Mouse (Mus musculus): ENCODE data around the gene Osbpl3. TPM values are rescaled to one million over a fixed set of nuclear protein-coding genes. Genes with fewer than 3 reads are reported as not detected.
"Not testable (repeated sequence)": the region's sequence is repeated elsewhere in the genome, so short reads cannot be mapped to it uniquely, and the experiment has no call there.

Gene Osbpl3
- polyA plus RNA-seq, 1 experiment from 2014 or later = 5.3 TPM

DNA sequence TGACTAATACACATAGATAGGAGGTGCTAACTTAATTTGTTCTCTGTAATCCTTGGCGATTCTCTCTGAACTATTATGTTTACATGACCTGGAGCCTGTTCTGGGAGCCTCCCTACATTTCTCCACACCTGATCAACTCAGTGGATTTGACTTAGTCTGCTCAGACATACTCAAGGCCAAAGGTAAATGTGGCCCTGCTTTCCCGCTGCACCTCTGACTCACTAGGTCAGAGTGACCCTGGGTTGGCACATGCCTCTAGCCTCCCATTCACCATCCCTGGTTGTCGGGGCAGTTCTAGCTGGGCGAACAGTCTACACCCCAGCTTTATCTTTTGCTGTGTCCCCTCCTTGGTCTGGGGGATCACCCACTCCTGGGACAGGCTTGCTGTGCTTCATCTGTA lies 17.1 kb downstream of the Osbpl3 start:
- 95% methylated on average over 4 of the region's 4 CpGs for WGBS
- H3K4me1 ChIP-seq (replicated peaks; ENCODE audit: control insufficient read depth, insufficient read depth, low read length); H3K27ac ChIP-seq (ENCODE audit: low read length); H3K4me2 ChIP-seq (ENCODE audit: low read length); H3K27me3 ChIP-seq (replicated peaks; ENCODE audit: control insufficient read depth, insufficient read depth, low read length); H3K4me3 ChIP-seq (replicated peaks; ENCODE audit: low read length); H3K9me3 ChIP-seq (ENCODE audit: control insufficient read depth, low read length); ATAC-seq; H3K36me3 ChIP-seq (ENCODE audit: control insufficient read depth, insufficient read depth); H3K9ac ChIP-seq (replicated peaks; ENCODE audit: low read depth, low read length): not testable (repeated sequence)

DNA sequence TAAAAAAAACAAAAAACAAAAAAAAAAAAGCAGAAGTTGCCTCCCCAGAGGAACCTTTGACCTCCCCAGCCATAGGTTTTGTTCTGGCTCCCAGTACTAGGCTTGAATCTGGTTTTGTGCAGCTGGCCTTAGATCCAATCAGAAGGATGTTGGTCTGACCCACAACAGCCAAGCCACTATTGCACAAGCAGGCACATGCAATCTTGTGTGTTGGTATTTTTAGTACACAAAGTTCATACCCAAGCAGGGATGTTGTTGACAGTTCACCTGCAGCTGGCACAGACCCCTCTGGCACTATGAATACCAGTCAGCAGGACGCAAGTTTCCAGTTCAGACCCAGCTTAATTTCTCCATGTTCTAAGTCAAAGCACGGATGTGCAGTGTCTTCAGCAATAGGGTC lies 18.2 kb downstream of the Osbpl3 start:
- H3K4me1 ChIP-seq (replicated peaks; ENCODE audit: control insufficient read depth, insufficient read depth, low read length) = peaks cover 3% of the 10 kb centered on the region; the same call in 1 of the 2 replicates
- H3K27me3 ChIP-seq (replicated peaks; ENCODE audit: control insufficient read depth, insufficient read depth, low read length) = no peaks in the 10 kb centered on the region
- 89% methylated on average over 2 of the region's 2 CpGs for WGBS
- H3K9me3 ChIP-seq (ENCODE audit: control insufficient read depth, low read length) = no peaks in the 10 kb centered on the region
- H3K4me2 ChIP-seq (ENCODE audit: low read length) = no peak overlapping the region
- no peak for ATAC-seq
- H3K4me3 ChIP-seq (replicated peaks; ENCODE audit: low read length) = no peak overlapping the region
- no peak overlapping the region for H3K9ac ChIP-seq (replicated peaks; ENCODE audit: low read depth, low read length)
- no peak overlapping the region for H3K27ac ChIP-seq (ENCODE audit: low read length)
- no peaks in the 10 kb centered on the region for H3K36me3 ChIP-seq (ENCODE audit: control insufficient read depth, insufficient read depth)

DNA sequence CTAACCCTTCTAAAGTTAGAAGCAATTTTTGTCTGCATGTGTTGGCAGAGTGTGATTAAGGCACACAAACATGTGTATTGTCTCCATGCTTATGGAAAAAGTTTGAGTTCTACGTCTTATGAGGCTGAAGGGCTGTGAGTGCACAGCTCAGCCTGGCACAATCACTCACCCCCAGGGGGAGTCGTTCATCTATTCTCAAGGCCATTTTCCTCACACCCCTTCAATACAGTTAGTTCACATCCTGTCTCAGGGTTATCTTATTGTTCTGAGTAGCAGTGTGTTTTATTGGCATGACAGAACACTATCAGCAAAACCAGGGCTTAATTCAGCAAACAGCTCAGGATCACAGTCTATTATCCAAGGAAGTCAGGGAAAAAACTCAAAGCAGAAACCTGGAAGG lies 19.3 kb downstream of the Osbpl3 start:
- no peaks in the 10 kb centered on the region for H3K9me3 ChIP-seq (ENCODE audit: control insufficient read depth, low read length)
- 49% methylated on average over 2 of the region's 2 CpGs for WGBS
- H3K4me3 ChIP-seq (replicated peaks; ENCODE audit: low read length) = no peak overlapping the region
- no peaks in the 10 kb centered on the region for H3K36me3 ChIP-seq (ENCODE audit: control insufficient read depth, insufficient read depth)
- peaks cover 5% of the 10 kb centered on the region; the same call in 1 of the 2 replicates for H3K4me1 ChIP-seq (replicated peaks; ENCODE audit: control insufficient read depth, insufficient read depth, low read length)
- H3K27ac ChIP-seq (ENCODE audit: low read length) = no peak overlapping the region
- ATAC-seq = no peak
- H3K4me2 ChIP-seq (ENCODE audit: low read length) = no peak overlapping the region
- H3K9ac ChIP-seq (replicated peaks; ENCODE audit: low read depth, low read length) = no peak overlapping the region
- H3K27me3 ChIP-seq (replicated peaks; ENCODE audit: control insufficient read depth, insufficient read depth, low read length) = no peaks in the 10 kb centered on the region

DNA sequence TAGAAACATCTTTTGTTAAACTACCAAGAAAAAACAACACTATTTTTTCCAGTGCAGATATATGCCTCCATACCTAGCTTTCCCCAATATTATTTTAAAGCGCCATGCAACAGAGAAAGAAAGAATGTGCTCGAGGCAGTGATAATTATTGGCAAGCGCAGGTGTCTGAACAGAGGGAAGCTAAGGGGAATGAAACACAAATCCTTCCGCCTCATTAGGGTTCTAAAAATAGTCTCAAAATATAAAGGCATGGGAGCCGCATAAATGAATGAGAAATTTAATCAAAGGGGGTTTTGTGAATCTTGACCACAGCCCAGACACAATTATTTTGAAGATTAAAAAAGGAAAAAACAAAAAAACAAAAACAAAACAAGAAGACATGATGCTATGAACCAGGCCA lies 23.5 kb downstream of the Osbpl3 start:
- H3K4me3 ChIP-seq (replicated peaks; ENCODE audit: low read length) = no peak overlapping the region
- H3K9me3 ChIP-seq (ENCODE audit: control insufficient read depth, low read length) = no peaks in the 10 kb centered on the region
- H3K27ac ChIP-seq (ENCODE audit: low read length) = no peak overlapping the region
- no peaks in the 10 kb centered on the region for H3K36me3 ChIP-seq (ENCODE audit: control insufficient read depth, insufficient read depth)
- H3K4me1 ChIP-seq (replicated peaks; ENCODE audit: control insufficient read depth, insufficient read depth, low read length) = peaks cover 5% of the 10 kb centered on the region; the same call in 1 of the 2 replicates
- H3K27me3 ChIP-seq (replicated peaks; ENCODE audit: control insufficient read depth, insufficient read depth, low read length) = no peaks in the 10 kb centered on the region
- WGBS = 13% methylated on average over 5 of the region's 5 CpGs
- H3K9ac ChIP-seq (replicated peaks; ENCODE audit: low read depth, low read length) = no peak overlapping the region
- no peak overlapping the region for H3K4me2 ChIP-seq (ENCODE audit: low read length)
- 0 out of 2 replicates have a peak, but pooled peaks have one; percentile 26 for ATAC-seq

DNA sequence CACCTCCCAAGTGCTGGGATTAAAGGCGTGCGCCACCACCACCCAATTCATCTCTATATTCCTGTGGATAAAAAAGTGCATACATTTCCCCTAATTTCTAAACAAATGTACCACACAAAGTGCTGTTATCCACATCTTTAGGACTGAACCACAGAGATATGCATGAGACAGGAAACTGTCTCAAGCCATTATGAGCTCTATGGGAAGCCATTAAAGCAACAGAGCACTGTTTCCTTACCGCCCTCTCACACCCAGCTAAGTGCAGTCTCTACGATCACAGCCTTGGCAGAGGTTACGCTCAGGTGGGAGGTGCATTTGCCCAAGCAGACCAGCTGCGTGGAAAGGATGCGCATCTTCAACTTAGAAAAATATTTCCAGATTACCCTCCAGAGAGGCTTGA lies 26.7 kb downstream of the Osbpl3 start:
- Histone ChIP-seq H3K27me3 (replicated peaks; ENCODE audit: control insufficient read depth, insufficient read depth, low read length) (no peaks in the 10 kb centered on the region), H3K4me1 (replicated peaks; ENCODE audit: control insufficient read depth, insufficient read depth, low read length) (peaks cover 5% of the 10 kb centered on the region; the same call in 1 of the 2 replicates), H3K36me3 (ENCODE audit: control insufficient read depth, insufficient read depth) (no peaks in the 10 kb centered on the region), H3K27ac (ENCODE audit: low read length) (no peak overlapping the region), H3K4me3 (replicated peaks; ENCODE audit: low read length) (no peak overlapping the region), H3K9me3 (ENCODE audit: control insufficient read depth, low read length) (no peaks in the 10 kb centered on the region), H3K9ac (replicated peaks; ENCODE audit: low read depth, low read length) (no peak overlapping the region), H3K4me2 (ENCODE audit: low read length) (no peak overlapping the region)
- WGBS = 89% methylated on average over 7 of the region's 7 CpGs
- no peak for ATAC-seq

DNA sequence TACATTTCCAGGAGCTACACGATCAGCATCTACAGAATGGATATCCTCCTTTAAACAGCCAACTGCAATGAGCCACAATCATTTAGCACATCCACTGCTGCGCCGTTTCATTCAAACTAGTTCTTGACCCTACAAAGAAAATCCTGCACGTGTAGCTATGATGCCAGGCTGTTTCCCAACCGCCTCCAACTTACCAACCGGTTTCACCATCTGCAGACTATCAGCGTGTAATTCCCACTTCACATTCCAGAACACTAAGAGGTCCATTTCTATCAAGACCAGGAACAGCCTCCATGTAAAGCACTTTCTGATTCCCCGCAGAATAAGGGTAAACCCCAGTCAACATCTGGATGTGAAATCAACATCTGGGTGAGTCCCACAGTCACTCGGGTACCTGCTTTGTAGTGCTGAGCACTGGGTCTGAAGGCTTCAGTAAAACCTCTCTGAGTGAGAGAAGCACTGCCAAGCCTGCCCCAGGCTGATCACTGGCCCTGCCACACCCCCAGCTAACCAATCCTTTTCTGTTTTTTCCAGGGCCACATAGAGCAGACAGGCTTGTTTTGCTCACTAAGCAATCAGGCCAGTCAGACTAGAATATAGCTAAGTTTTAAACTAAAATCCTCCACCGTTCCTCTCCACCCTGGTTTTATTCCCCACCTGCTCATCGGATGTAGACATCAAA lies 28.8 kb downstream of the Osbpl3 start:
- Histone ChIP-seq H3K4me2 (ENCODE audit: low read length) (no peak overlapping the region), H3K27ac (ENCODE audit: low read length) (no peak overlapping the region), H3K27me3 (replicated peaks; ENCODE audit: control insufficient read depth, insufficient read depth, low read length) (no peaks in the 10 kb centered on the region), H3K4me1 (replicated peaks; ENCODE audit: control insufficient read depth, insufficient read depth, low read length) (no peaks in the 10 kb centered on the region), H3K9me3 (ENCODE audit: control insufficient read depth, low read length) (no peaks in the 10 kb centered on the region), H3K9ac (replicated peaks; ENCODE audit: low read depth, low read length) (no peak overlapping the region), H3K4me3 (replicated peaks; ENCODE audit: low read length) (no peak overlapping the region), H3K36me3 (ENCODE audit: control insufficient read depth, insufficient read depth) (no peaks in the 10 kb centered on the region)
- 91% methylated on average over 11 of the region's 11 CpGs for WGBS
- no peak for ATAC-seq

DNA sequence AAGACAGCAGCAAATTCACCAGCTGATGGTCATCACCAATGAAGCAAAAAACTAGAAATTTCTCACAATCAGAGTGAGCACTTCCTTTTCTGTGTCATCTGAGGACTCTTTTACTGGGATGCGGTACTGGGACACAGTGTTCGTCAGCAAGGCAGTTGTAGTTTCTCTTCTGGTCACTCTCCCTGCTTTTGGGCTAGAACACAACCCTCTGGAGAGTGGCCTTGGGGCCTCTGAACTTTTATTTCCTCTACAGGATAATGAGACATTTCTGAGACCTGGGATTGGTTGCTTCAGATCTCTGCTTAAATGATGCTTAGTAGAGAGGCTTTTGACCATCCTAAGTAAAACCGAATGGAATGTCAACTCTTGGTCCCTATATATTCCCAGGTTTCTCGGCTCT lies 29.4 kb downstream of the Osbpl3 start:
- no peak for ATAC-seq
- Histone ChIP-seq H3K27me3 (replicated peaks; ENCODE audit: control insufficient read depth, insufficient read depth, low read length) (no peaks in the 10 kb centered on the region), H3K27ac (ENCODE audit: low read length) (no peak overlapping the region), H3K36me3 (ENCODE audit: control insufficient read depth, insufficient read depth) (no peaks in the 10 kb centered on the region), H3K4me1 (replicated peaks; ENCODE audit: control insufficient read depth, insufficient read depth, low read length) (no peaks in the 10 kb centered on the region), H3K4me2 (ENCODE audit: low read length) (no peak overlapping the region), H3K9me3 (ENCODE audit: control insufficient read depth, low read length) (no peaks in the 10 kb centered on the region), H3K4me3 (replicated peaks; ENCODE audit: low read length) (no peak overlapping the region), H3K9ac (replicated peaks; ENCODE audit: low read depth, low read length) (no peak overlapping the region)
- WGBS = 93% methylated on average over 4 of the region's 4 CpGs

DNA sequence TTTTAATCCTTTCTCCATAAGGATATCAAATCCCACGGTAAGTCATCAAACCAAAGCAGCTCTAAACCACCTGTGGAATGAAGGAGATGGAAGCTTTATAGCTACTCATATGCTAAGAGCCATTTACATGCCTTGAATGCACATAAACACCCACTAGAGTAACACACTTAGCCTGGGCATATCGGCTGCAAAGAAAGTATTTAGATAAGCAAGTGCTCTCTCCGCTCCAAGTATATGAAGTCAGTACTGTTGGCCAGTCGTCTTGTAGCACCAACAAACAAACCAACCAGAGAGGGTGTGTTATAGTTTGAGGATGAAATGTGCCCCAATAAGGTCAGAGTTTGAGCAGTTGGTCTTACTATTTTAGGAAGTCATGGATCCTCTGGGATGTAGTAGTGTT lies 31.7 kb downstream of the Osbpl3 start:
- H3K36me3 ChIP-seq (ENCODE audit: control insufficient read depth, insufficient read depth) = no peaks in the 10 kb centered on the region
- H3K27ac ChIP-seq (ENCODE audit: low read length) = no peak overlapping the region
- H3K27me3 ChIP-seq (replicated peaks; ENCODE audit: control insufficient read depth, insufficient read depth, low read length) = no peaks in the 10 kb centered on the region
- no peak overlapping the region for H3K9ac ChIP-seq (replicated peaks; ENCODE audit: low read depth, low read length)
- no peak overlapping the region for H3K4me3 ChIP-seq (replicated peaks; ENCODE audit: low read length)
- WGBS = 92% methylated on average over 4 of the region's 4 CpGs
- H3K4me1 ChIP-seq (replicated peaks; ENCODE audit: control insufficient read depth, insufficient read depth, low read length) = no peaks in the 10 kb centered on the region
- ATAC-seq = no peak
- no peaks in the 10 kb centered on the region for H3K9me3 ChIP-seq (ENCODE audit: control insufficient read depth, low read length)
- H3K4me2 ChIP-seq (ENCODE audit: low read length) = no peak overlapping the region

DNA sequence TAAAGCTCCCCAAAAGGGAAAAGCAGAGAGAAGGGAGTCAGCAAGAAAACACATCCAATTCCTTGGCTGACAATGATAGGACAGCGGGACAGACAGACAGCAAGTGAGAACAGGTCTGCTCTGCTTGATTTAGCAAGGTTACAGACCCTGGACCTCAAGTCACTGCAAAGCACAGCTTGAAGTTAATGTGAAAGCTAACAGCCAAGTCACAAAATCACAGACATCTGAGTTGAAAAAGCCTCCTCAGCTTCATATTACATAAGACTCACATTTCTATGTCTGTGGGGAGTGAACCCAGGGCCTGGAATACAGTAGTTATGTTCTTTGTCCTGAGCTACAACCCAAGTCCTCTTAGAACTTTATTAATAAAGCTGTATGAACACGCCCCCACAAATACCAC lies 35.6 kb downstream of the Osbpl3 start:
- H3K9me3 ChIP-seq (ENCODE audit: control insufficient read depth, low read length) = no peaks in the 10 kb centered on the region
- no peaks in the 10 kb centered on the region for H3K27me3 ChIP-seq (replicated peaks; ENCODE audit: control insufficient read depth, insufficient read depth, low read length)
- H3K9ac ChIP-seq (replicated peaks; ENCODE audit: low read depth, low read length) = no peak overlapping the region
- H3K4me1 ChIP-seq (replicated peaks; ENCODE audit: control insufficient read depth, insufficient read depth, low read length) = no peaks in the 10 kb centered on the region
- no peak overlapping the region for H3K4me2 ChIP-seq (ENCODE audit: low read length)
- ATAC-seq = no peak
- no peak overlapping the region for H3K27ac ChIP-seq (ENCODE audit: low read length)
- no peaks in the 10 kb centered on the region for H3K36me3 ChIP-seq (ENCODE audit: control insufficient read depth, insufficient read depth)
- WGBS = 80% methylated on average over 2 of the region's 2 CpGs
- H3K4me3 ChIP-seq (replicated peaks; ENCODE audit: low read length) = no peak overlapping the region

All from forebrain, embryonic 16.5 days (tissue).